Mouse (Mus musculus) E14TG2a.4 (cell line): ENCODE results near the gene Zc3hc1.

ENCODE experiments used
- H3K27me3 ChIP-seq: 2 replicates; pipeline ENCODE4 v1.6.1; 2014; ENCODE audit warnings: low read length, control low read depth; ENCODE audit not compliant: insufficient read depth
- H3K36me3 ChIP-seq: 2 replicates; pipeline ENCODE4 v1.6.1; 2014; ENCODE audit warnings: low read length, control low read depth; ENCODE audit not compliant: insufficient read depth
- H3K4me1 ChIP-seq: replicated peaks from 2 replicates; pipeline ENCODE4 v1.6.1; 2014; ENCODE audit warnings: low read depth, low read length, control low read depth
- H3K4me3 ChIP-seq: replicated peaks from 2 replicates; pipeline ENCODE4 v1.5.1; 2014; ENCODE audit warnings: mild to moderate bottlenecking, low read length
- H3K9me3 ChIP-seq: 2 replicates; pipeline ENCODE4 v1.6.1; 2014; ENCODE audit warnings: low read length, control low read depth
- CTCF ChIP-seq: conservative IDR thresholded peaks from 2 replicates; pipeline ENCODE4 v1.5.1; 2014; ENCODE audit warnings: low read length
- NANOG ChIP-seq: IDR thresholded peaks from 2 replicates; pipeline ENCODE4 v1.6.1; 2014; ENCODE audit warnings: borderline replicate concordance, low read length, mixed read lengths
- POU5F1 ChIP-seq: IDR thresholded peaks from 2 replicates; pipeline ENCODE4 v1.6.1; 2014; ENCODE audit warnings: low read length, borderline replicate concordance

The Zc3hc1 gene

DNA sequence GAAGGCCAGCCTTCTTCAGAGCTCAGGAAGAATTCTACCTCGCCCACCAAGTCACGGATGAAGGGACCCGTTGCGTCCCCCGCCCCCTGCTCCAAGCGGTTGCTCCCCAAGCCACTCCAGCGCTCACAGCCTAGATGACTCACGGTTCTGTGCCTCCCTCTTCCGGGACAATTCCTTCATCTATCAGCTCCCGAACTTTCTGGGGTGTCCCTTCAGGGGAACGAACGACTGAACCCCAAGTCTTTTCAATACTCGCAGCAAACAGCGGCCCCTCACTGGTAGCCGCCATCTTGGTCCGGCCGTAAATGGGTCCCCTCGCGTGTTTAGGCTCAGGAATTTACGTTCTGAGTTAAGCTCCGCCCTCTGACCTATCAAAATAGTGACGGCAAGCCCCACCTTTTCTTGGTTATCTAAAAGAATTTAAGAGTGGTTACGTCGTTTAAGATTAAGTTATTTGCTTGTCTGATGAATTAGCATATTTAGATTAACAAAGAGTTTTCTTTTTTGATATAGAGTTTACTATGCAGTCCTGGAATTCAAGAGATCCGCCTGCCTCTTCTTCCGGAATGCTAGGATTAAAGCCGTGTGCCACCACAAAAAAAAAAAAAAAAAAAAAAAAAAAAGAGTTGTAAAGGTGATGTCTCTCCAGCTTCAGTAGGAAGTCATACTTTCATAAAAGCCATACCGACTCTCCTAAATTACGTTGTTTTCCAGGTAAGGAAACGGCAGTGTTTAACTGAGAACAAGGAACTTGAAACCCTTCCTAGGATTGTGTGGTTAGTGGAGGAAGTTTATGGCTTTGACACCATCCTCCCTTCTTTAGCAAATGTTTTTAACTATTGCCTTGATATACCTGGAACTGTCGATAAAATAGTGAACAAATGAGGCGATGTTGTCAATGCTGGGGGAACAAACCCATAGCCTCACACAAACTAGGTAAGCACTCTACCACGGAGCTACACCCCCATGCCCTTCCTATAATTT lies at the start of gene Zc3hc1:
Gene Zc3hc1, minus strand, starts transcription at position 315 of the 984 bp plus-strand sequence.
- Histone ChIP-seq H3K4me1 (peaks cover 10% of the 10 kb centered on the region), H3K27me3 (peaks cover 5% of the 10 kb centered on the region; the same call in 1 of the 2 replicates), H3K36me3 (peaks cover 20% of the 10 kb centered on the region), H3K9me3 (no peaks in the 10 kb centered on the region), H3K4me3 (peak within 1 kb of the TSS; percentile 94)
- TF ChIP-seq NANOG (no peak), POU5F1 (no peak), CTCF (no peak)

DNA sequence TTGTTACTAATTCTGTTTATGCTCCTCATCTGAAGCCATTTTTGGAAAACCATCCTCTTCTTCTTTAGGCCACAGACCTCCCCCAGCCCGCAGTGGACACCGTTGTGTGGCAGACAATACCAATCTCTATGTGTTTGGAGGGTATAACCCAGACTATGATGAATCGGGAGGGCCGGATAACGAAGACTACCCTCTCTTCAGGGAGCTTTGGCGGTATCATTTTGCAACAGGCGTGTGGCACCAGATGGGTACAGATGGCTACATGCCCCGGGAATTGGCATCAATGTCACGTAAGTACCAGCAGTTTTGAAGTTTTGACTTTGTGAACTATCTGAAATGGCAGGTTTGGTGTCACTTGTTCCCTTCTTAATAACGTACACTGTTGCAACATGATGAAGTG lies 48.7 kb upstream of the Zc3hc1 start:
- Histone ChIP-seq H3K4me3 (no peak overlapping the region), H3K9me3 (no peaks in the 10 kb centered on the region), H3K27me3 (no peaks in the 10 kb centered on the region), H3K4me1 (0 out of 2 replicates have a peak, but pooled peaks cover 6% of the 10 kb centered on the region), H3K36me3 (peaks cover 33% of the 10 kb centered on the region)
- TF ChIP-seq NANOG: no peak
- TF ChIP-seq POU5F1: no peak
- no peak for TF ChIP-seq CTCF

DNA sequence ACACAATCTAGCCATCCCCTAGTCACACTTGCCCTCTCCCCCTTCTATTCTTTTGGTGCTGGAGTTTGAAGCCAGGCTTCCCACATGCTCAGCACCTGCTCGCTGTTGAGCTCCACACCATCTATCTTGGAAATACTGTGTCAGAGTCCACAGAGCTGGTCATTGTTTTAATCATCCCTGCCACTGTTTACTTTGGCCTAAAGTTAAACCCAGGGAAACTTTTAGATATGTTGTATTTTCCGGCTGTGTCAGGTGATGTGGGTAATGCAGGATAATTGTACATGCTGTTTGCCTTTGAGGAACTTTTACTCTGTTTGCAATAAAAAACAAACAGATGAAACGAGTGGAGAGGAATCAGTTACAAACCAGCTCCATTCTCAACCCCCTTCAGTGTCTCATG lies 46.2 kb upstream of the Zc3hc1 start:
- H3K4me1 ChIP-seq: 0 out of 2 replicates have a peak, but pooled peaks cover 6% of the 10 kb centered on the region
- H3K9me3 ChIP-seq: no peaks in the 10 kb centered on the region
- no peaks in the 10 kb centered on the region for H3K27me3 ChIP-seq
- TF ChIP-seq CTCF: no peak
- TF ChIP-seq POU5F1: no peak
- no peak for TF ChIP-seq NANOG
- no peak overlapping the region for H3K4me3 ChIP-seq
- peaks cover 11% of the 10 kb centered on the region for H3K36me3 ChIP-seq

DNA sequence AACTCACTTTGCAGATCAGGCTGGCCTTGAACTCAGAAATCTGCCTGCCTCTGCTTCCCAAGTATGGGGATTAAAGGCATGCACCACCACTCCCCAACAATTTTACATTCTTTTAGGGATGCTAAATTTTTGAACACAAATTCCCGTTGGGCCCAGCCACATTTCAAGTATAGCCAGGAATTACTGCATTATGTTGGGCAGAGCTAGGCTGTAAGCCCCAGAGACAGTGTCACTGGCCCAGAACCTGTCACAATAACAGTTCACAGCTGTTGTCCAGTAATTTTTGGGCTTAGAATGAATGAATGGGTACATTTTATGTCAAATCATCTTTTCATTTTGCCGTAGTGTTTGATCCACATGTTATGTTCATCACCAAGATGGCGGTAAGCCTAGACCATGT lies 45.6 kb upstream of the Zc3hc1 start:
- Histone ChIP-seq H3K27me3 (no peaks in the 10 kb centered on the region), H3K4me1 (0 out of 2 replicates have a peak, but pooled peaks cover 6% of the 10 kb centered on the region), H3K4me3 (no peak overlapping the region), H3K36me3 (peaks cover 6% of the 10 kb centered on the region), H3K9me3 (no peaks in the 10 kb centered on the region)
- TF ChIP-seq CTCF (no peak), POU5F1 (no peak), NANOG (no peak)

DNA sequence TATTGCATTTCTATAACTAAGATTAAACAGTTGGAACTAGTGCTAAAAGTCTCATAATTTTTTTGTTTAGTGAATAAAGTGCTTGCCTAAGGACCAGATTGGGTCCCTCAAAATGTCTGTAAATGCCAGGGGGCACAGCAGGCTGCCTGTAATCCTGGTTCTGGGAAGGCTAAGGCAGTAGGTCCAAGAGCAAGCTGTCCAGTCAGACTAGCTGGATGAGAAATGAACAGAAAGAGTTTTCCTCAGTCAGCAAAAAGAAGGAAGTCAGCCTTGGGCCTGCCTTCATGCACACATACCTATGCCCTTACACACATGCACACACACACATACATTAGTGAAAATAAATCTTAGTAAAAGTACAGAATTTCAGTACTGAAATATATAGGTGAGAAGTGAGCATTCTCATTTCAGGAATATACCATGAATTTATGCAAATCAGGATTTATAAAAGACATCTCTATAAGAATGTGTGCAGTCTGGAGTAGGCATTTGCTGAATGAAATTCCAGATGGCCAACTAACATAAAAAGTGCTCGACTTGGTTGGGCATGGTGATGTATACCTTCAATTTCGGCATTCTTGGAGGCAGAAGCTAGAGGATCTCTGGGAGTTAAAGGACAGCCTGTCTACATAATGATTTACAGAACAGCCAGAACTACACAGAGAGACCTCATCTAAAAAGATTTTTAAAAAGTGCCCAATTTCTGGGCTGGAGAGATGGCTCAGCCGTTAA lies 41.8 kb upstream of the Zc3hc1 start:
- Histone ChIP-seq H3K36me3 (no peaks in the 10 kb centered on the region; the same call in 1 of the 2 replicates), H3K27me3 (no peaks in the 10 kb centered on the region), H3K9me3 (no peaks in the 10 kb centered on the region), H3K4me3 (no peak overlapping the region), H3K4me1 (0 out of 2 replicates have a peak, but pooled peaks cover 4% of the 10 kb centered on the region)
- TF ChIP-seq CTCF (no peak), POU5F1 (no peak)

DNA sequence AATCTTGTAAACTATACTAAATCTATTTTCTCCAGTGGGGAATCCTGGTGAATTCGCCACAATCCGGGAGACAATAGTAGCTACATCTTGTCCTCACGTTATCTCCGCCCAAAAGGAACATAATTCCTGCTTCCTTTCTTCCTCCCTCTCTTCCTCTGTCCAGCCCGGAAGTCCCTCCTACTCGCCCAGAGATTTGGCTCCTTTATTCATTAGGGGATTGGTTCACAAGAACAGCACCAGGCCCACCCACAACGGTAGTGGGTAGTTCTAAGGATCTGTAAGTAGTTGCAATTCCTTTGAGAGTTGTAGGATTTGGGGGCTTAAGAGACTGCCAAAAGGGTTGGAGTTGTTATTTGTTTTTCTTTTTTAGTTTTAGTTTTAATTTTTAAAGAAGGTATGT lies 26.0 kb upstream of the Zc3hc1 start:
- Histone ChIP-seq H3K9me3 (no peaks in the 10 kb centered on the region), H3K4me3 (peak overlapping the region; percentile 52), H3K36me3 (peaks cover 14% of the 10 kb centered on the region; the same call in 1 of the 2 replicates), H3K4me1 (peaks cover 18% of the 10 kb centered on the region), H3K27me3 (no peaks in the 10 kb centered on the region)
- no peak for TF ChIP-seq POU5F1
- TF ChIP-seq CTCF: no peak
- TF ChIP-seq NANOG: no peak

DNA sequence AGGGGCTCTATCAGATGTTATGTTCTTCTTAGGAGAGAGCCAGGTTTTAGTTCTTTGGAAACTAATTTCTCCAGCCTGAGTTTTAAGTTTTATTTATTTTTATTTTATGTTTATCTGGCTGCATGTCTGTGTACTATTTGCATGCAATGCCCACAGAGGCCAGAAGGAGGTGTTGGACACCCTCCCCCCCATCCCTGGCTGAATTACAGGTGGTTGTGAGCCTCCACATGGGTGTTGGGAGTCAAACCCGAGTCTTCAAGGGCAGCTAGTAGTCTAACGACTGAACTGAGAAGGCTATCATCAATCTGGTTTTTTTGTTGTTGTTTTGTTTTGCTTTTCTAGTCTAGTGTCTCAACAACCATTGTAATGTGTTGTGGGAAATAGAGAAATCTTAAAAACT lies 25.3 kb upstream of the Zc3hc1 start:
- H3K27me3 ChIP-seq: no peaks in the 10 kb centered on the region
- peak overlapping the region; percentile 52 for H3K4me3 ChIP-seq
- peaks cover 18% of the 10 kb centered on the region for H3K4me1 ChIP-seq
- H3K9me3 ChIP-seq: no peaks in the 10 kb centered on the region
- H3K36me3 ChIP-seq: peaks cover 10% of the 10 kb centered on the region; the same call in 1 of the 2 replicates
- TF ChIP-seq NANOG (no peak), POU5F1 (no peak), CTCF (no peak; the same call in none of the 2 replicates)

DNA sequence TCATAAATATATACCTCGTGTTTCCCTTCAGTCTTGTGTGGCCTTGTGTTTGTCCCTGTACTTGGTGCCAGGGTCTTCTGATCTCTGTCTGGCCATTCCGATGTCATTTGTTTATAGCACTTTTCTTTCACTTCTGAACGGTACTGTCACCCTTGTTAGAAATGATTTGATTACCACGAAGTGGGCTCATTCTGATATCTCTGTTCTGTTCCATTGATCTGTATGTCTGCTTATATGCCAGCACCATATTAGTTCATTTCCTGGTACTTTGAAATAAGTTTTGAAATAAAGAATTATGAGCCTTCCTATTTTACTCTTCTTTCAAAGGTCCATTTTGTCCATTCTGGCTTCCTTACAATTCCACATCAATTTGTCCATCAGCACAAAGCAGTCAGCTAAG lies 20.5 kb upstream of the Zc3hc1 start:
- H3K36me3 ChIP-seq: peaks cover 12% of the 10 kb centered on the region; the same call in 1 of the 2 replicates
- H3K27me3 ChIP-seq: no peaks in the 10 kb centered on the region
- H3K4me1 ChIP-seq: peaks cover 4% of the 10 kb centered on the region
- no peaks in the 10 kb centered on the region for H3K9me3 ChIP-seq
- H3K4me3 ChIP-seq: no peak overlapping the region
- TF ChIP-seq POU5F1 (no peak), CTCF (no peak), NANOG (no peak)
